Mouse (Mus musculus): ENCODE measurements at regions not wholly inside any gene's neighbourhood (a gene's known extent, or its start where the extent isn't known, plus 50 kb on each side); places are given as distances from the start of the nearest gene placed in this dataset.
A peak's percentile ranks its signal among the peaks of the same experiment; 100 is the strongest.

- DNase-seq (ENCODE audit: extremely low spot score in 1 of 2, low spot score in 1 of 2): no peak
These were observed 370.6 kb downstream of the Gm9195 start for GRCm38 (mm10) chr14:72121006-72121405.

- peak in 1 of 2 experiments; percentile 10 for DNase-seq (ENCODE audit: extremely low spot score in 1 of 2, low spot score in 1 of 2)
These were observed 374.8 kb downstream of the Gm9195 start for GRCm38 (mm10) chr14:72116842-72117241.

GRCm38 (mm10) chr14:72113377-72113993, 378.2 kb downstream of the Gm9195 start:
- DNase-seq (ENCODE audit: extremely low spot score in 1 of 2, low spot score in 1 of 2): no peak

GRCm38 (mm10) chr14:72110689-72111088, 380.9 kb downstream of the Gm9195 start:
- DNase-seq (ENCODE audit: extremely low spot score in 1 of 2, low spot score in 1 of 2): no peak

DNA sequence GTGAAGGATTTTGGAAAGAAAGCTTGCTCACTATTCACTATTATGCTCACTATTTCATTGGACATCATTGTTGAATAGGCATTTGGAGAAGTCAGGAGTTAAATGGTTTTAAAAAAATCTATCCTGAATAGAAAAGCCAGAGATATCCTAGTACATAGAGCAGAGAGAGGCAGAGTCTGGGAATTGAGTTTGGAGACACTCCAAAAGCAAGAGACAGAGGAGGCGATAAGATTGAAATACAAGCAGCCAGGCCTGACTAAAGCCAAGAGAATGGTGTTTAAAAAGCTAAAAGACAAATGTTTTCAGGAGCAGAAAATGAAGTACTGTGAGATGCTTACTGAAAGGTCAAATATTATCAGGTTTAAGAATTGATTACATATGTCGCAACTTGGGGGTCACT, 400.1 kb downstream of the Gm9195 start:
- DNase-seq (ENCODE audit: extremely low spot score in 1 of 2, low spot score in 1 of 2): no peak

DNA sequence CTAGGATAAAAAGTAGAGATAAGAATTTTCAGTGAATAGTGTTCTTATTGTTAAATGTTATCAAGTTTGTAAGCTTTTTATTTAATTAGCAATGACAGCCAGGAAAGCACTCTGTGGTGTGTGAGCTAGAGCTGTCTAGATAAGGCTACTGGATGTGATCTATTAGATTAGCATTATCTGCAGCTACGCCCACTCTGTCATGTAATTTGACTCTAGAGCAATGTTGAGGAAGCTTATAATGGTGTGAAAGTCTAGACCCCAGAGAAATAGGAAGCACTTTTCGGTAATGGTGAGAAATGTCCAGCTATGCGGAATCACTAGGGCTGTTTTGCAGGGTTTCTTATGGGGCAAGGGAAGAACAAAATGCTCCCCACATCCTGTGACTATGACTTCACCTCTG, 410.2 kb downstream of the Gm9195 start:
- DNase-seq (ENCODE audit: extremely low spot score in 1 of 2, low spot score in 1 of 2): no peak

GRCm38 (mm10) chr14:72064111-72064812, 427.4 kb downstream of the Gm9195 start:
- DNase-seq (ENCODE audit: extremely low spot score in 1 of 2, low spot score in 1 of 2): no peak

- peak in 1 of 2 experiments; percentile 23 for DNase-seq (ENCODE audit: extremely low spot score in 1 of 2, low spot score in 1 of 2)
These were observed 448.8 kb downstream of the Gm9195 start for GRCm38 (mm10) chr14:72042881-72043236.

- DNase-seq (ENCODE audit: extremely low spot score in 1 of 2, low spot score in 1 of 2): peak; percentile 12 to 17
These were observed 449.3 kb downstream of the Gm9195 start for GRCm38 (mm10) chr14:72042112-72042880.

DNA sequence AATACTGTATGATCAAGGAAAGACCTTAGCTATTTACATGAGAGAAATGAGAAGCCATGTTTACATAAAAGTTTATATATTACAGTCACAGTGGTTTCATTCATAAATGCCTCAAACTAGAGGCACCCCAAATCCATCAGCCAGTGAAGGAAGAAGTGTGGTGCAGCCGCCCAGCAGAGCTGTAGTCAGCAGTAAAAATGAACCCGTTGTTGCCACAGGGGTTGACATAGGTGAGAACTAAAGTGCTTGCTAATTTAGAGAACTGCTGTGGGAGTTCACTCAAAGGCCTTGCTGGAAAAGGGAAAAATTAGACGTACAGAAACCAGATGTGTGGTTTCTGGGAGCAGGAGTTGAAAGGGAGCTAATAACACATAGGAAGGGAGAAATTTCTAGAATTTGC, 461.2 kb downstream of the Gm9195 start:
- no peak for DNase-seq (ENCODE audit: extremely low spot score in 1 of 2, low spot score in 1 of 2)

GRCm38 (mm10) chr14:72027362-72028020, 464.1 kb downstream of the Gm9195 start:
- no peak for DNase-seq (ENCODE audit: extremely low spot score in 1 of 2, low spot score in 1 of 2)

DNA sequence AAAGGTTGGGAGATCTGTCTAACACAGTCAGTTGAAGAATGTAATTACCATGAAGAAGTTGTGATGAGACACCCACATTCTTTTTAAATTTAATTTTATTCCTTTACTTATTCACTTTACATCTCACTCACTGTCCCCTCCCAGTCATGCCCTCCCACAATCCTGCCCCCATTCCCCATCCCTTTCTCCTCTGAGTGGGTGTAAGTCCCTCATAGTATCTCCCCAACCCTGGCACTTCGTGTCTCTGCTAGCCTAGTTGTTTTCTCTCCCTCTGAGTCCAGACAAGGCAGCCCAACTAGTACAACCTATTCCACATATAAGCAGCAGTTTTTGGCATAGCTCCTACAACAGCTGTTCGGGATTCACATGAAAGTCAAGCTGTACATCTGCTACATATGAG, 487.3 kb downstream of the Gm9195 start:
- DNase-seq (ENCODE audit: extremely low spot score in 1 of 2, low spot score in 1 of 2): no peak

DNA sequence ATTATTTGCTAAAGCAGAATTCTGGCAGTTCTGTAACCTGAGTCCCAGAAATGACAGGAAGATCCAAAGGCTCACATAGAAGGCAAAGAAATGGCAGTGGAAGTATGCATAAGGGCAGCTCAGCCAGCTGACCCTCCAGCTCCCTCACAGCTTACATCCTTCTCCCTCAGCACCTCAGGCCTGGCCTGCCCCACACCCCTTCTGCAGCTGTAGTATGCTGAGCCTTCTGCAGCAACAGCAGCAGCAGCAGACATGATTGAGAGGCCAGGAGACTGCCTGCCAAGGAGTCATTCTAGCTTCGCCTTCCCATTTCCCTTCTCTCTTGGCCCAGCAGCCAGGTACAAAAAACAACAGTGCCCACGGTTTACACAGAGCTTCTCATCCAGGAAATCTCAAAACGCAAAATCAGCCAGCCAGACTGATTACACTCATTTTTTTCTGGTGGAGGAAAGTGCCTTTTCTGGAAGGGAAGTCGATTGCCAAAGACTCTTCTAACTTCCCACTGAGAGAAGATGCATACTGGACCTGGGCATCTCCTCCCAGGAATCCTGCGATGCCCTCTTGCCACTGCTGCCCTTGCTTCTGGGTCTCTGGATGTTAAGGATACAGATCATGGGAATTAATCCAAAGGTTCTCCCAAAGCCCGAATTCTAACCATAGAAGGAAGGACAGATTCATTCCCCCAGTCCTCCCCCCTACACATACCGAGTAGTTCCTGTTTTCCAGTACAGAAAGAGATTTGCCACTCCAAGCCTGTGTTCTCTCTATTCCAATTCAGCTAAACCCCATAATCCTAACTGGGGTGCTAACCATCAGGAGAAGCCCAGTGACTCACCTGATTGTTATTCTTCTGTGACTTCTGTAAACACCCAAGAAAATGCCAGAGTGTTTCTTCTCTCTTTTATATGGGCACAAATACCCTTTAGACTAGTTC, 489.2 kb downstream of the Gm9195 start:
- DNase-seq (ENCODE audit: extremely low spot score in 1 of 2, low spot score in 1 of 2): no peak

DNA sequence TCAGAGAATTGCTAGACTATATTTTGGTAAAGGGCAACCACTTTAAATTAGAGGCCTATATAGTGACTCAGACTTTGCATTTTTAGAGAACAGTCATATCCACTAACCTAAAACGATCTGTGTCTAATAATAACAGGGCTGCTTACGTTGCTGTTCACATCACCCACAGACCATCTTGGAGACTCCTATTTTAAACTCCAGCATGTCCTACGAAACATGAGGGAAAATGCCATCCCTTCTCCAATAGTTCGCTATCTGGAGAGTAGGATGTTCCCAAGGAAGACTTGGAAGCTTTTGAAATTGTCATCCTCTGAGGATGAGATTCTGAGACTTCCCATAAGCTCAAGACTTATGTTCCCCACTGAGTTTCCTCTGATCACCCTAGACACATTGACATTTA, 518.6 kb downstream of the Gm9195 start:
- no peak for DNase-seq (ENCODE audit: extremely low spot score in 1 of 2, low spot score in 1 of 2)

DNA sequence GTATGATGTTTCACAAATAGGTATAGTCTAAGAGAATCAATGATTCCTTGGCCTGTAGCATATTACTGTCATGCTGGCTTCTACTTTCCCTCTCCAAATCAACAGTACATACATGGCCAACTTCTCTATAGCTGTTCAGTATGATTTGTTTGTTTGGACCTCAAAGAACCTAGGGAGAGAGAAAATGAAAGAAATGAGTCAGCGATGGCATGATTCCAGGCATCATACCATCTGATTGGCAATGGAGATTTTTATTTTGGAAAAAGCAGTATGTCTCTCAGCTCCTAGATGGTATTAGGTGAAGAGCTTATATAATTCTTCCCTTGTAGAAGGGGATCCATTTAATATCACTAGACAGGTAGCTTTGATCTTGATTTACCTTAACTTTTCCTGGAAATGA, 519.1 kb downstream of the Gm9195 start:
- DNase-seq (ENCODE audit: extremely low spot score in 1 of 2, low spot score in 1 of 2): no peak

- DNase-seq (ENCODE audit: extremely low spot score in 1 of 2, low spot score in 1 of 2): no peak
These were observed 524.0 kb downstream of the Gm9195 start for GRCm38 (mm10) chr14:71967646-71968045.

GRCm38 (mm10) chr14:71963389-71964169, 528.1 kb downstream of the Gm9195 start:
- no peak for DNase-seq (ENCODE audit: extremely low spot score in 1 of 2, low spot score in 1 of 2)

- no peak for DNase-seq (ENCODE audit: extremely low spot score in 1 of 2, low spot score in 1 of 2)
These were observed 542.9 kb downstream of the Gm9195 start for GRCm38 (mm10) chr14:71948701-71949100.

DNA sequence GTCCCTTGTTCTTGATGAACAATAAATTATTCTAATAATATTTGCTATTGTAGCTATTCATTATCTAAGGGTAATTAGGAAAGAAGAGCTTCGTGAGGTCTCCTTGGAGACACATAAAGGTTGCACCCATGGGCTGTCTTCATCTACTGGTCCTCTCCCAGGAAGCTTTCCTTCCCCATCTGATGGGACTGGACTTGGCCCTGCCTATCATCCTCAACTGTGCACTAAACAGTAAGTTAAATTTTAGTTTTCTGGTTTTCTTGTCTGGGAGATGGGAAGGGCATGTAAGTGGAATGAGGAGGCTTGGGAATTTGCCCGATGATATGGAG, 554.5 kb downstream of the Gm9195 start:
- DNase-seq (ENCODE audit: extremely low spot score in 1 of 2, low spot score in 1 of 2): no peak

Measured in layer of hippocampus, postnatal 25 days (tissue).